Mouse (Mus musculus): ENCODE measurements around the gene Nudt13. TPM values are rescaled to one million over a fixed set of nuclear protein-coding genes. Genes with fewer than 3 reads are reported as not detected.
"Not testable (repeated sequence)": the region's sequence is repeated elsewhere in the genome, so short reads cannot be mapped to it uniquely, and the experiment has no call there.

Nudt13 gene
- total RNA-seq (2021), result 10 to 100 TPM; 43.3 to 70.4 TPM
- long read RNA-seq, experiment 1, transcript Nudt13-201 (9 exons, 2,494 nt), result major isoform, 13 of 22 reads
- long read RNA-seq, experiment 1, partial matches to known transcripts, result 1 of 22 reads
- long read RNA-seq, experiment 1, other reads (novel, unspliced or antisense), result 8 of 22 reads
- long read RNA-seq, experiment 2, transcript Nudt13-201 (9 exons, 2,494 nt), result major isoform, 28 of 41 reads
- long read RNA-seq, experiment 2, partial matches to known transcripts, result 2 of 41 reads
- long read RNA-seq, experiment 2, other reads (novel, unspliced or antisense), result 11 of 41 reads

DNA sequence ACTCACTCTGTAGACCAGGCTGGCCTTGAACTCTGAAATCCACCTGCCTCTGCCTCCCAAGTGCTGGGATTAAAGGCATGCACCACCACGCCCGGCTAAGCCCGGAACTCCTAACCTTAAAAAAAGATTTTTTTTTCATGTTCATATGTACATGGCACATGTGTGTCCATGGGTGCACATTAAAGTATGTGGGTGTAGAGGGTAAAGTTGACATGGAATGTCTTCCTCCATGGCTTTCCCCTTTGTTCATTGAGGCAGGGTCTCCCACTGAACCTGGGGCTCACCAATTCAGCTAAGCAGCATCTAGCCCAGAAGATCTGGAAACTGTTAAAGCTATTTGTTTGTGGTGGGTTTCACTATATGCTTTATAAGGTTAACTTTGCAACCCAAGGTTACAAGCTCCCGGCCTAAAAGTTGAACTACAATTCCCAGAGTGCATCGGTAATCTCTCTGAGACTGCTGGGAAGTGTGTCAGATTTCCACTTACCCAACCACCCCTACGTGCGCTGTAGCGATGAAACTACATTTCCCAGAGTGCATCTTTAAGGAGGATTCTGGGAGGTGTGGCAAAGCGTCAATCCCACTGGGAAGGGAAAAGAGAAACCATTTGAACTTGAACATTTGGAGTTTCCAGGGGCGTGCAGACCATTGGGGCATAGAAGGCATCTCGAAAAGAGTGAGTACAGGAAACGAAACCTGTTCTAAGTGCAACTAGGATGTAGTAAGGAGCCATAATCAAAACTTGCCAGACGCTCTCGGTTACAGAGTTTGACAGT, at the start of gene Nudt13:
TSS of gene Nudt13 (plus strand) at position 581 of the 776 bp plus-strand sequence.
- DNase-seq (ENCODE audit: low spot score in 2 of 2), result peak; percentile 62 to 65

- DNase-seq (ENCODE audit: low spot score in 2 of 2), result no peak
Observed at GRCm38 (mm10) chr14:20245318-20245717, 49.2 kb upstream of the Nudt13 start.

DNA sequence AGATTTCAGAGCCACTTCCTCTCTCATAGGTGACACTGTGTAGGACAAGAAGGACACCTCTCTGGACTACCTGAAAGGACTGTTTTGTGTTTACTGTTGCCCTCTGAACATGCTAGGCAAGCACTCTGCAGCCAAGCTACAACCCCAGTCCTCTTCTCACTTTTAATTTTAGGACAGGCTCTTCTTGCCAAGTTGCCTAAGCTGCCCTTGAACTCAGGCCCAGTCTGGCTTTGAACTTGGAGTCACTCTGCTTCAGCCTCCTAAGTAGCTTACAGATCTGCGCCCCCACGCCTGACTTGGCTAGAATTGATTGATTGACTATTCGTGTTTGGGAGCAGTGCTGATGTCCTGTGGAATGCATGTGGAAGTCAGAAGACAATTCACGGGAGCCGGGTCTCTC, 48.6 kb upstream of the Nudt13 start:
- no peak for DNase-seq (ENCODE audit: low spot score in 2 of 2)

DNA sequence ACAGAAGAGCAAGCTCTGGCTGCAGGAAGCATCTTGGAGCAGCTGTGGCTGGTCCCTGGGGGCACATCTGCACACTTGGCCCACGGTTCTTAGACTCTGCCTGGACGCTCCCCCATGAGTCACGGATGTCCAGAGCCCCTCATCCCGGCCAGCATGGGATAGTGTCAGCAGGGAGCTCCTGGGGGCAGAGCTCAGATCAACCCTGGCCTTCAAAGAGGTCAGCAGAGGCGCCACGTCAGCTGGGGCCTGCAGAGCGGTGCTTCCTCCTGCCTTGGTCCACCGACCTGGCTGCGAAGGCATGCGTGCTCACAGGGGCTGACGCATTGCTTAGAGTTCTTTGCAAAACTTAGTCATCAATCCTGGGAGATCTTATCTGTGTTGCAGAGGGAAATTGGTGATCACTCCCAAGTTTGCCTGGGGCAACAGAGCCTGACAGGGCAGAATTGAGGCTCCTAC, 47.7 kb upstream of the Nudt13 start:
- peak in 1 of 2 experiments; percentile 33 for DNase-seq (ENCODE audit: low spot score in 2 of 2)

DNA sequence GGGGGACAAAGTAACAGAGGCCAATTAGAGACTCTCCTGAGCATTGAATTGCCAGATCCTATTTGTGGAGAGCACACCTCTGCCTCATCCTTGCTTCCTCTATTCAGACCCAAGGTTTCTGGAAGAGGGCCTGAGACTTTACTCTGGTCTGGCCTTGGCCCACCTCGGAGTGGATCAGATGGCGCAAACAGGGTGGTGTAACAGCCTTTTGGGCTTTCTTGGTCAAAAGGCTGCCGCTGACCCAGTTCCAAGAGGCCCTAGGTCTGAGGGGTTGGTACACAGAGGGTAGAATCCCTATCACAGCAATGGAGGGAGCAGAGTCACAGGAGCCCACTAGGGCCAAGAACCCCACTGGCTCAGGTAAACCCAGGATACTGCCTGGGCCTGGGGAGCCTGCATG, 46.5 kb upstream of the Nudt13 start:
- no peak for DNase-seq (ENCODE audit: low spot score in 2 of 2)

- DNase-seq (ENCODE audit: low spot score in 2 of 2), result no peak
Observed at GRCm38 (mm10) chr14:20250237-20251171, 44.0 kb upstream of the Nudt13 start.

- peak; percentile 84 for DNase-seq (ENCODE audit: low spot score in 2 of 2)
Observed at GRCm38 (mm10) chr14:20258185-20259113, 36.0 kb upstream of the Nudt13 start.

- no peak for DNase-seq (ENCODE audit: low spot score in 2 of 2)
Observed at GRCm38 (mm10) chr14:20262346-20262745, 32.2 kb upstream of the Nudt13 start.

DNA sequence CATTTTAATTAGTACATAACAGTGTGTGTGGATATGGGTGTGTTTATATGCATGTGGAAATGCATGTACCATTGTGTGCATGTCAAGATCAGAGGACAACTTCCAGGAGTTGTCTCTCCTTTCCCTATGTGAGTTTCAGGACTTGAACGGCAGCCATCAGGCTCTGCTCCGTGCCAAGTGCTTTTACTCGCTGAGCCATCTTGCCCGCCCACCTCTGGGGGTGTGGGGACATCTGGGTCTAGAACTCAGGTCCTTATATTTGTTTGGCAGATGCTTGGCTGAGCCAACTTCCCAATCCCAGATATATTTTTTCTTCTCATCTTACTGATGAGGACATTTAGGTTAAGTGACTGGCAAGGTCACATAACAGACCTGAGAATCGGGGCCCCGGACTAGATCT, 26.1 kb upstream of the Nudt13 start:
- peak in 1 of 2 experiments; percentile 17 for DNase-seq (ENCODE audit: low spot score in 2 of 2)

DNA sequence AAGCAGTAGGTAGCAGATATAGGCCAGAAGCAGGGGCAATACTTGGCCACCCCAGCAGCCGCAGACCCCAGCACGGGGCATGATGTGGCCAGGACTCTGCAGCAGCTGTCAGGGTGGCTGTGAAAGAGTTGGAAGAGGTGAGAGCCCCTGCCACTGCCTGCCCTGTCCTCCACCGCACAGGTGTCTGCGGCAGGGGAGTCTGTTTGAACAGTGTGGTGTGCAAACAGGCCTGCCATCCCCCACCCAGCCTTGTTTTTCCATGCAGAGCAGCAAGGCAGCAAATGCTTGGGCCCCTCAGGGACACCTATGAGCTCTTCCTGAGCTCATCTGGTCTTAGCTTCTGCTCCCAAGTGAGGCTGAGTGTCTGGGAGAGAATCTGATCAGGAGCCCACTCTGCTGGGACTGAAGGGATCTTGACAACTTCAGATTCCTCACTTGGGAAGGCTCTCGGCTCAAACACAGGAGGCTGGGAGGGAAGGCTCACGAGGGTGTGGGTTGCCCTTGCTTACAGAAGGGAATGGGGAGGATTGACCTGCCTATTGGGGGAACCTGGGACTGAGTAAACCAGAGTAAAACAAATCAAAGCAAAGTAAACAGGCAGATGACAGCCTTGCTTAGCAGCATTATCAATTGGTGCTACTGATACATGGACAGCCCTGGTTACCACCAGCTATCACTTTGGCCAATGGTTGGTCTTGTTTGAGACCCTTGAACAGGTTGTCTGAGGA, 25.3 kb upstream of the Nudt13 start, which contains the start of gene Kcnk16:
TSS of gene Kcnk16 (minus strand) at position 118 of the 728 bp plus-strand sequence.
- peak in 1 of 2 experiments; percentile 13 for DNase-seq (ENCODE audit: low spot score in 2 of 2)

DNA sequence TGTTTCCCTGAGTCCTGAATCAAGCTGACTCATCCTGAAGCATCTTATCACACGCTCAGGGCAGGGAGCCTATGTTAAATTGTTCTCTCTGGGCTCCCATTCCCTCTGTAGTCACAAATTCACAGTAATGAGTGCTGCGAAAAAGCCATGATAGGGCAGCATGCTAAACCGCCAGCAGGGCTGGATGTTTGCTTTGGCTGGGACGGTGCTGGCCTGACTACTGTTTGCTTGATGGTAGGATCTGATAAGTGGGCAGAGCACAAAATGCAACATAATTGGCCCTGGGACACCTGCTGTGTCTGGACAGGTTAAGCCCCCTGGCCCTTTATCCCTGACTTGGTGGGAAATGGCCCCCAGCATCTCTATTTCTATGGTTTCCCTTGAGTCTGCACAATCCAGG, 3.1 kb upstream of the Nudt13 start:
- DNase-seq (ENCODE audit: low spot score in 2 of 2), result no peak

- no peak for DNase-seq (ENCODE audit: low spot score in 2 of 2)
Observed at GRCm38 (mm10) chr14:20294947-20295346, 450 bp downstream of the Nudt13 start.

- DNase-seq (ENCODE audit: low spot score in 2 of 2), result no peak
Observed at GRCm38 (mm10) chr14:20297616-20298015, 3.1 kb downstream of the Nudt13 start.

DNA sequence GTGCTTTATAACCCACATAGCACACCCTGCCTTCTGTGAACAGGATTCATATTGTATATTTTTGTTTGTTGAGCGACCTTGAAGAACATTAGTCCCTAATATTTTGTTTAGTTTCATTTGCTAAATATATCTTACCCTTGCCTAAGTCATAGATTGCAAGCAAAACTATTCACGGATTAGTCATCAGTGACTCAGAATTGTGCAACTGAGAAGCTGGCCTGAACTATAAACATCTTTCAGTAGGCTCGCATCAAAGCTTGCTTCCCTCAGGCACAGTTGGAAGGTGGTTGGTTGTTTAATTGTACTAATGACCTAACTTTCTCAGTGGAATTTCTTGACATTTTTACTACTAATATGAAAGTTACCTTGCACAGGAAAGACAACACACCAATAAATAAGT, 3.6 kb downstream of the Nudt13 start:
- peak in 1 of 2 experiments; percentile 14 for DNase-seq (ENCODE audit: low spot score in 2 of 2)

GRCm38 (mm10) chr14:20305085-20305484, 10.6 kb downstream of the Nudt13 start:
- DNase-seq (ENCODE audit: low spot score in 2 of 2), result not testable (repeated sequence)

DNA sequence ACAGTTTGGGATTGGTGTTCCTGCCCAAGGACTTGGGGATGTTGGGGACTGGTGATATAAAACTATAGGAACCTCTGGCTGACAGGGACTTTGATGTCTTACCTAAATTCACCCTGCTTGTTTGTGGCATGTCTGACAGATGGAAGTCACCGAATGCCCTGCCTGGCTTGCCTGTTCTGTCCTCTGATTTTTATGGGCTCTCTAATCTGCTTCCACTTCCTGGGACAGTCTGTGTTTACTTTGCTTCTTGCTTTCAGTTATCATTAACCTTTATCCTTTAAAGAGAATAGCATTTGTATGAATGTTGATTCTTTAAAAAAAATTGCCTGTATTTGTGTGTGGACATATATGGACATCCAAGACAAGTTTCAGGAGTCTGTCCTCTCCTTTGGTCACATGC, 20.6 kb downstream of the Nudt13 start:
- DNase-seq (ENCODE audit: low spot score in 2 of 2), result no peak

DNA sequence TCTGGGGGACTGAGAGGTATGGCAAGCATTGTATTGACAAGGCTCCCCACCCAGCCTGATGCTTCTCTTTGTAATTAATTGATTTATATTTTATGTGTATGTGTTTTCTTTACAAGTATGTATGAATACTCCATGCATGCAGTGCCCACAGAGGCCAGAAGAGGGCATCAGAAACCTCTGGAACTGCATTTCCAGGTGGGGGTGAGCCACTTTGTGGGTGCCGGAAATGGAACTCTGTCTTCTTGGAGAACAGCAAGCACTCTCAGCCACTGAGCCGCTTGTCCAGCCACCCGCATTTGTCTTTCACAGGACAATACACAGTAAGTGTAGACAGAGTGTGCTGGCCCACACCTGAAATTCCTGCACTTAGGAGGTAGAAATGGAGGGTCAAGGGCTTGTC, 24.9 kb downstream of the Nudt13 start:
- peak; percentile 33 to 53 for DNase-seq (ENCODE audit: low spot score in 2 of 2)

GRCm38 (mm10) chr14:20324196-20324595, 29.7 kb downstream of the Nudt13 start:
- DNase-seq (ENCODE audit: low spot score in 2 of 2), result no peak

- no peak for DNase-seq (ENCODE audit: low spot score in 2 of 2)
Observed at GRCm38 (mm10) chr14:20328474-20328873, 34.0 kb downstream of the Nudt13 start.
